Mouse (Mus musculus): ENCODE measurements at regions not wholly inside any gene's neighbourhood (a gene's known extent, or its start where the extent isn't known, plus 50 kb on each side); places are given as distances from the start of the nearest gene placed in this dataset.

DNA sequence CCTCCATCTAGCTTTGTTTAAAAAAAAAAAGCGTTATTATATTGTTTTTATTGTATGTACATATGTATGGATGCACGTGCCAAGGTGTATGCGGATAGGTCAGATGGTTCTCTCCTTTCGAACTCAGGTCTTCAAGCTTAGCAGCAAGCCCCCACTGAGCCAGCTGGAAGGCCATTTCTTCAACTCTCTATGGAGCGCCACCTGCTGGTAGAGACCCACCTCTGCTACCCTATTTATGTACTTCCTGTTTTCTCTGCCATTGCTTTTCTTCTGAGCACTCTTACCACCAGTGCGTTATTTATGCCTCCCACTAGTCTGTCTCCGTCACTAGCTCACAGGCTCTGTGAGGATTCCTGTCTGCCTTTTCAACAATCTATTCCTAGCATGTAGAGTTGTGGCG is 91.5 kb upstream of the Rpl38 start:
- no peaks in the 10 kb centered on the region for H3K27me3 ChIP-seq
- ChIA-PET CTCF (no interaction called here), POLR2A (interaction anchor here (0.6 kb wide), 1 partner anchor 695 kb away, joined by 3 read pairs; no protein-coding TSS in a partner anchor)
- TF ChIP-seq CTCF (IDR thresholded peaks at IDR 0.05), result no peak
- no peak for DNase-seq (ENCODE audit: low read depth, low spot score)
- ATAC-seq, result no peak
- in situ Hi-C loops (cut with MboI; ENCODE audit: low pct_unique_long_range_greater_than_20kb), result no loop called here

DNA sequence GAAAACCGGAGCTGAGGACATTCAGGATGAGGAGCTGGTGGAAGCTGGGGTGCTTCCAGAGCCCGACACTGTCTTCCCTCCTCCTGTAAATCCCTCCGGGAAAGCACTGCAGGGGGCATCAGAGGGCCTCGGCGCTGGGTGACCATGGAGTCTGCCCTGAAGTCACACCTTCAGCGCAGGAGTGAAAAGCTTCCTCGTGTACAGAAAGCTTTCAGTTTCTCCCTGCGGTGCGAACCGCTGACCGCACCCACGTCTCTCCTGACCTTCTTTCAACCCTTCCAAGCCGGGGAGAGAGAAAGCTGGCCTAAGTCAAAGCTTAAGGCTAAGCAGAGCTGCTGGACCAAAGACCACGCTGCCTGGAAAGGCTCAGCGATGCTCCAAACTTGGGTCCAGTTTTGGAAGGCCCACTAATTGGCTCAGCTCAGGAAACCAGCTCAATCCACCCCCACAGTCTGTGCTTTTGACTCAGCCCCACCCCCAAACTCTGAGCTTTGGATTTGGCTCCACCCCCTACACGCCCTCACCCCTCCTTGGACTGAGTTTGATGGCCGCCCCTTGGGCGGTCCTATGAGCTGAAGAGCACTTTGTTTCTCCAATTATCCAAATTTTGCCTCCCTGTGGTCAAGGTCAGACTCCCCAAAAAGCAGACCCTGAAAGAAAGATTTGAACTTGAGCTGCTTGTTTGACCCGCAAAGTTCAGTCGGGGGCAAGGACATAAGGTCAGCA is 97.0 kb upstream of the Rpl38 start:
- POLR2A ChIA-PET, result interaction anchor here (0.7 kb wide), 1 partner anchor 13 kb away, joined by 8 read pairs; no protein-coding TSS in a partner anchor
- in situ Hi-C loops (cut with MboI; ENCODE audit: low pct_unique_long_range_greater_than_20kb), result no loop called here
- ATAC-seq (no peak), DNase-seq (ENCODE audit: low read depth, low spot score) (no peak)
- TF ChIP-seq CTCF (IDR thresholded peaks at IDR 0.05), result no peak
- H3K27me3 ChIP-seq, result peaks cover 4% of the 10 kb centered on the region
- CTCF ChIA-PET, result no interaction called here

DNA sequence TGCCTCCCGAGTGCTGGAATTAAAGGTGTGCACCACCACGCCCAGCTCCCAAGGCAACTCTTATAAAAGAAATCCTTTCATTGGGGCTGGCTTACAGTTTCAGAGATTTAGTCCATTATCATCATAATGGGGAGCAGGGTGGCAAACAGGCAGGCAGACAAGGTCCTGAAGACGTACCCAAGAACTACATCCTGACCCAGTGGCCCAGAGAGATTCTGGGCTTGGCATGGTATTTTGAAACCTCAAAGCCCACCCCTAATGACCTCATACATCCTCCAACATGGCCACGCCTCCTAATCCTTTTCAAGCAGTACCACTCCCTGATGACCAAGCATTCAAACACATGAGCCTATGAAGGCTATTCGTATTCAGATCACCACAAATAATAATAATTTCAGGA is 98.2 kb upstream of the Rpl38 start:
- TF ChIP-seq CTCF (IDR thresholded peaks at IDR 0.05), result no peak
- peaks cover 4% of the 10 kb centered on the region for H3K27me3 ChIP-seq
- ChIA-PET CTCF (no interaction called here), POLR2A (interaction anchor here (0.6 kb wide), 1 partner anchor 310 kb away, joined by 6 read pairs; no protein-coding TSS in a partner anchor)
- in situ Hi-C loops (cut with MboI; ENCODE audit: low pct_unique_long_range_greater_than_20kb), result no loop called here
- no peak for ATAC-seq
- DNase-seq (ENCODE audit: low read depth, low spot score), result no peak

DNA sequence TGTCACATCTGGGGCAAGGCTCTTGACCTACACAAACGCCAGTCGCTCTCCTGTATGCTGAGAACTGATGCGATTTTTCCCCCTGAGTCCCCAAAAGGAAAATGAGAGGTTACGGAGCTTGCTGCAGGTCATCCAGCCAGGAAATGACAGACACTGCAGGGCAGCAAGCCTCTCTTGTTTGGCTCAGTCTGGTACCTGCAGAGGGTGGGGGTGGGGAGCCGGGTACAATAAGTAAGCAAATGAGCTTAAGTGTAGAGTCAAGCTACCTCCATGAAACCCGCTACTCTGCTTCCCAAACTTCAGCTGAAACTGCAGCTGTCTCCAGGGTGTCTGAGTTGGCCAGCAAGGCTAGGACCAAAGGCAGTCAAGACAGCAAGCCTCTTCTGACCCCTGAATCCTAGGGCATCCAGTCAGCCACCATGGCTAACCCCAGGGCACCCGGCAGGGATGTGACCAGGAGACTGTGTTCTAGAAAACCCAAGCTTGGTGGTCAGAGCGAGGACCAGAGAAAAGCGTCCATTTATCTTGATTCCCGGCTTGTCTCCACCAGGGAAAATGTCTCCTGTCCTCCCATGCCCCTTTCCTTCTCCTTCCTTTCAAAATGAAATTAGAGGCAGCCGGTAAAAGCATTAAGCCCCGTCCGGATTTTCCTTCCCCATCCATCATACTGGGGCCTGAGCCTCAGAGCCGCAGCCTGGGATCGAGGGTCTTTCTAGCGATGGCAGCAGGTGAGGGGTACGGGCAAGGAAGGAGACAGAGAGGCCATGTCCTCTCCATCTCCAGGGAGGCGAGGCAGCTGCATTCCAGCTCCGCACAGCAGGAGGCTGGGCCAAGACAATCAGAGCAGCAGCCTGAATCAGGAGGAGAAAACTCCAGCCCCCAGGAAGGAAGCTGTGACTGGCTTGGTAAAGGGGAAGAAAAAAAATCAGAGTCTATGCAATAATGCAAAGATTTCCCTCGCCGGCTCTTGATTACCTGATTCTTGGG is 100.2 kb upstream of the Rpl38 start:
- ChIA-PET POLR2A (no interaction called here), CTCF (no interaction called here)
- no peak for TF ChIP-seq CTCF (IDR thresholded peaks at IDR 0.05)
- peaks cover 4% of the 10 kb centered on the region for H3K27me3 ChIP-seq
- DNase-seq (ENCODE audit: low read depth, low spot score) (no peak), ATAC-seq (no peak)
- in situ Hi-C loops (cut with MboI; ENCODE audit: low pct_unique_long_range_greater_than_20kb), result no loop called here

DNA sequence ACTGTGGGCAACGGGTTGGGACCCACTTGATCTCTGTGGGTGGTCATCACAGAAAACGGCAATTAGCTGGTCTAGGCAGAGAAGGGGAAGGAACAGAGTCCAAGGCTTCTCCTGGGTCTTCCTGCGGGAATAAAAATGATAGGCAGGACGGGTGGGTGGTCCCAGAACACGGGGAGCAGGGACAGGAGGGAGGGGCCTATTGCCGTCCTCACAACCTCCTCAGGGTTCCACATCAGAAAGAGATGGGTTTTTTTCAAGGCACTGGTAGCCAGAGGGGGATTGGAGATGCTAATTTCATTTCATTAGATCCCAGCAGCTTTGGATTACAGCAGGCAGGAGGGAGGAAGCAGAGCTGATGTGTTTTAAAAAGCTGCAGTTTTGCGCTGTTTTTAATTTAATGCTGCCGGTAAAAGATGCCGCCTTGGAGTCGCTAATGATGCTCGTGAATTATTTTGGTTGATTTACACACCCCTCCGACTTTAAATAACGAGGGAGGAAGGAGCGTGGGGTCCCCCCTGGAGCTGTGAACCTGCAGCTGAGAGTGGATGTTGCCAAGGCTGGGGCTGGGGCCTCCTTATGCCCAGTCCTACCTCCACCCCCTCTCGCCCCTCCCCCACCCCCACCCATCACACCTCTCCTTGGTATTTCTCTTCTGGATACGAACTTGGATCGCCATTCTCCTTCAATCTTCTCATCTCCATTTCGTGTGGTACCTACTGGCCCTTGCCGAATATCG is 101.1 kb upstream of the Rpl38 start:
- peaks cover 4% of the 10 kb centered on the region for H3K27me3 ChIP-seq
- ChIA-PET POLR2A (no interaction called here), CTCF (no interaction called here)
- in situ Hi-C loops (cut with MboI; ENCODE audit: low pct_unique_long_range_greater_than_20kb), result no loop called here
- DNase-seq (ENCODE audit: low read depth, low spot score) (no peak), ATAC-seq (no peak)
- no peak for TF ChIP-seq CTCF (IDR thresholded peaks at IDR 0.05)

DNA sequence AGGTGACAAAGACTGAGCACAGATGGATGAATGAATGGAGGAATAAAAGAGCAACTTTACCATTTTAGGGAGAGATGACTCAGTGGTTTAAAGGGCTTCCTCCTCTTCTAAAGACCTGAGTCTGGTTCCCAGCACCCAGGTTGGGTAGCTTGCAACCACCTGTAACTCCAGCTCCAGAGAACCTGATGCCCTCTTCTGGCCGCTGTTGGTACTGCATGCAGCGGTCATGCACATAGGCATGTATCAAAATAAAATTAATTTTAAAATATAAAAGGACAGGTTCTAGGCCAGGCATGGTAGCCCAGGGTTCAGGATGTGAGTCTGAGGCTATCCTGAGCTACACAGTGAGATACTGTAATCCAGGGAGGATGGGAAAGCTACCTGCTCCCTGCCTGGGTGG is 103.4 kb upstream of the Rpl38 start:
- H3K27me3 ChIP-seq, result peaks cover 4% of the 10 kb centered on the region
- in situ Hi-C loops (cut with MboI; ENCODE audit: low pct_unique_long_range_greater_than_20kb), result no loop called here
- POLR2A ChIA-PET, result no interaction called here
- DNase-seq (ENCODE audit: low read depth, low spot score), result no peak
- CTCF ChIA-PET, result no interaction called here
- ATAC-seq, result no peak
- no peak for TF ChIP-seq CTCF (IDR thresholded peaks at IDR 0.05)

DNA sequence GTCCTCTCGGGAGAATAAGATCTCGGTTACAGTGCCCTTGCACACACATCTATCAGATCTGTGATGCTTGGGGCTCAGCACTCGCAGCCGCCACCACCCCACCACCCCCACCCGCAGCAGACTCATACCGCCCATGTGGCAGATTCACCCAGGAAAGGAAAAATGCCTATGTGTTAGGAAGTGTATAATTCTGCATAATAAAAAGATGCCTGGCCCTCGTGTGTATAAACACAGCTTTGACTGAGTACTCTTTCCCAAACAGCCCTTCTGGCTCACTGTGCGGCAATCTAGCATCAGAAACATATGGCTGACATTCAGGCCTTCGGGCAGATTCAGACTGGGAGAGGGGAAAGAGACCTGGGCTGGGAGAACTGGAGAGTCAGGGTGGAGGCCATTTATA is 105.2 kb upstream of the Rpl38 start:
- TF ChIP-seq CTCF (IDR thresholded peaks at IDR 0.05), result no peak
- ChIA-PET POLR2A (no interaction called here), CTCF (no interaction called here)
- ATAC-seq (no peak), DNase-seq (ENCODE audit: low read depth, low spot score) (no peak)
- peaks cover 2% of the 10 kb centered on the region for H3K27me3 ChIP-seq
- in situ Hi-C loops (cut with MboI; ENCODE audit: low pct_unique_long_range_greater_than_20kb), result no loop called here

DNA sequence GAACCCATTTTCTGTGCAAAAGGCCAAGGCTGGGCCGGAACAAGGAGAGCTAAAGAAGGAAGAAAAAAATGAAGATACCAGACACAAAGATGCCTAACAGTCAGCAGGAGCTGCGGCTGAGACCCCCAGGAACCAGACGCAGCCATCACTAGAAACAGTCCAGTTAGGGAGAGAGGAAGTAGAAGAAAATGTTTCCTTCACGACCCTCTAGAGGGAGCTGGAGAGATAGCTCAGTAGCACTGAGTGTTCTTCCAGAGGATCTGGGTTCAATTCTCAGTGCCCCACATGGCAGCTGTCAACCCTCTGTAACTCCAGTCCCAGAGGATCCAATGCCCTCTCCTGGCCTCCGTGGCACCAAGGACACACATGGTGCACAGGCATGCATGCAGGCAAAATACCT is 113.7 kb upstream of the Rpl38 start:
- peaks cover 11% of the 10 kb centered on the region for H3K27me3 ChIP-seq
- no peak for TF ChIP-seq CTCF (IDR thresholded peaks at IDR 0.05)
- ATAC-seq, result no peak
- DNase-seq (ENCODE audit: low read depth, low spot score), result no peak
- in situ Hi-C loops (cut with MboI; ENCODE audit: low pct_unique_long_range_greater_than_20kb), result no loop called here
- CTCF ChIA-PET, result no interaction called here
- POLR2A ChIA-PET, result no interaction called here

DNA sequence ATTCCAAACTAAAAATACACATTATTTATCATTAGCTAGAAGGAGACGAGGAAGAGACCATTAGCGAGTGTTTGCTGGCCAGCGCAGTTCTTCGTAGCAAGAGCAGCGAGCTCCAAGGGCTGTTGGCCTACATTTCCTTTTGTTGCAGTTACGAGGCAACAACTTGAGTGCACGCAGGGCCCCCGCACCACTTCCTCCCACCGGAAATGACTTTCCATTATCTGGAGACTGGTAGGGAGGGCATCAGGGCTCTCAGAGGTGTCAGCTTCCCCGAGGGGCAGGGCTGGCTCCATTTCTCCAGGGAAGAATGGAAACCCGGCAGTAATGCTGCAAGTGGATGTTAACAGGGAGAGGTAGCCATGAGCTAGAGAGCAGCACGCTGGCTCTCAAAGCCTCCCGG is 114.3 kb upstream of the Rpl38 start:
- no peak for DNase-seq (ENCODE audit: low read depth, low spot score)
- peaks cover 11% of the 10 kb centered on the region for H3K27me3 ChIP-seq
- no peak for TF ChIP-seq CTCF (IDR thresholded peaks at IDR 0.05)
- POLR2A ChIA-PET, result no interaction called here
- ATAC-seq, result no peak
- in situ Hi-C loops (cut with MboI; ENCODE audit: low pct_unique_long_range_greater_than_20kb), result no loop called here
- CTCF ChIA-PET, result no interaction called here

DNA sequence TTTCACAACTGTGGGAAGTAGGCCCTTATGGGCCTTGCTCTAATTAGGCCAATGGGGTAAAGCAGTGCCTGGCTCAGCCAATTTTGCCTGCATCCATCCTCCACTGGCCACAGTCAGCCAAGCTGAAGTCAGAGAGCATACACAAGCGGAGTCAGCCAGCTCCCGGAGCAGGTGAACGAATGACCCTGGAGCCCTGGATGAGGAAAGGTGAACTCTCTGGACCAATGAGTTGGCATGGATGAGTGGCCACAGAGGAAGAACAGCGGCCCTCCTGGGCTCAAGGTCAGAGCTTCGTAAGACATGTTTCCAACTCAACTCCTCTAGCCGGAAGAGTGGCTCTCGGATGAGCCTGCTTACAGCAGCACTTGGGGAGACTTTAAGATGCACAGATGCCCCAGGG is 116.1 kb upstream of the Rpl38 start:
- no peak for TF ChIP-seq CTCF (IDR thresholded peaks at IDR 0.05)
- DNase-seq (ENCODE audit: low read depth, low spot score) (no peak), ATAC-seq (no peak)
- CTCF ChIA-PET, result no interaction called here
- POLR2A ChIA-PET, result no interaction called here
- in situ Hi-C loops (cut with MboI; ENCODE audit: low pct_unique_long_range_greater_than_20kb), result no loop called here
- H3K27me3 ChIP-seq, result peaks cover 11% of the 10 kb centered on the region

DNA sequence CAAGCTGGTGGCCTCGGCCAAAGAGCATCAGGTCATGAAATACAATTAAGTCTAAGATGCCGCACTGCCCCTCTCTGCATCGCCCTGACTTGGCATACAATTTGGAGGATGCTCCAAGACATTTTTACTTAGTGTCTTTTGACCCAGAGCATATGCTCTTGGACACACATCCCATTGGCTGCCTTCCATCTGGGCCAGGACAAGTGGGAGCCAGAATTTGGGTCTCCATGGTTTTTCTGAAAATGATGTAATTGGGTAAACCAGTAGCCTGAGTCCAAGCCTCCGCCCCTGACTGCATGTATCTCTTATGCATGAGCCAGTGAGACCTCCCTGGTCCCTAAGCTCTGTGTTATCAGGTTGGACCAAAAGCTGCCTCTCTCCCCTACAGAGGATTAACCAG is 117.1 kb upstream of the Rpl38 start:
- no peak for TF ChIP-seq CTCF (IDR thresholded peaks at IDR 0.05)
- in situ Hi-C loops (cut with MboI; ENCODE audit: low pct_unique_long_range_greater_than_20kb), result no loop called here
- peaks cover 7% of the 10 kb centered on the region for H3K27me3 ChIP-seq
- DNase-seq (ENCODE audit: low read depth, low spot score) (no peak), ATAC-seq (no peak)
- CTCF ChIA-PET, result no interaction called here
- POLR2A ChIA-PET, result no interaction called here
